Mouse (Mus musculus): ENCODE measurements around the gene BC025920.
A peak's percentile ranks its signal among the peaks of the same experiment; 100 is the strongest.
"Not testable (repeated sequence)": the region's sequence is repeated elsewhere in the genome, so short reads cannot be mapped to it uniquely, and the experiment has no call there.

The BC025920 gene

DNA sequence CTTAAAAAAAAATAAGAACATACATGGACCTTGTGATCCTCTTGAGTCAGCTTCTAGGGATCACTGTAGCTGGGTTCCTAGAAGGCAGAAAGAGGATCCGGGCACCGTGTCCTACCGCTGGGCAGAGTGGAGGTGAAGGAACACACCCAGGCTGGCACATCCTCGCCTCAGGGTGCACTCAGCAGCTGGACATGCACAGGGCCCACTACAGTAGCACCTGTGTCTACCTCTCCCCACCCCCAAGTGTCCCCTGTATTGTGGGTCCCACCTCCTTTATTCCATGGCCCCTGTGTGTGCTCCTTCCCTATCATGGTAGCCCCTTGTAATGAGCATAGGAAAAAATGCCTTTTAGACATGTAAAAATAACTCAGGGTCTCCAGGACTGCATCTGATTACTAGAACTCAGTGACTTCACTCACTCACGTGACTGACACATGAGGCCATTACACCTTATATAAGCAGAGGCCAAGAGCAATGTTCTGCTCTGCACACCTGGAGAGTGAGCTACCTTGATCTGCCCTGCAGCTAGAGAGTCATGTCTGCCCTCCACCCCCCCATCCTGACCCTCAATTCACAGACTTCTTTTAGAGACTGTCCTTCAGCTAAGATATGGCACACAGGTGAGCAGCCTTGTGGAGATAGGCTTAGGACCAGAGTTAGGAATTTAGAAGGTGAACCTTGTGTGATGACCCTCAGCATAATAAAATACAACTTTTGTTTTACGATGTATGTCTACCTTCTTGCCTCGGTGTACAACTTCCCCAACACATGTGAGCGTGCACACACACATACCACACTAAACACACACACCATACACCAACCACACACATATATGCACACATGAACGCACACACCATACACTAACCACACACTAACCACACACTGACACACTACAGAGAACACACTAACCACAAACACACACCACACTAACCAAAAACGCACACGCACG, 1.8 kb upstream of the BC025920 start:
- DNase-seq (ENCODE audit: low spot score) = no peak

DNA sequence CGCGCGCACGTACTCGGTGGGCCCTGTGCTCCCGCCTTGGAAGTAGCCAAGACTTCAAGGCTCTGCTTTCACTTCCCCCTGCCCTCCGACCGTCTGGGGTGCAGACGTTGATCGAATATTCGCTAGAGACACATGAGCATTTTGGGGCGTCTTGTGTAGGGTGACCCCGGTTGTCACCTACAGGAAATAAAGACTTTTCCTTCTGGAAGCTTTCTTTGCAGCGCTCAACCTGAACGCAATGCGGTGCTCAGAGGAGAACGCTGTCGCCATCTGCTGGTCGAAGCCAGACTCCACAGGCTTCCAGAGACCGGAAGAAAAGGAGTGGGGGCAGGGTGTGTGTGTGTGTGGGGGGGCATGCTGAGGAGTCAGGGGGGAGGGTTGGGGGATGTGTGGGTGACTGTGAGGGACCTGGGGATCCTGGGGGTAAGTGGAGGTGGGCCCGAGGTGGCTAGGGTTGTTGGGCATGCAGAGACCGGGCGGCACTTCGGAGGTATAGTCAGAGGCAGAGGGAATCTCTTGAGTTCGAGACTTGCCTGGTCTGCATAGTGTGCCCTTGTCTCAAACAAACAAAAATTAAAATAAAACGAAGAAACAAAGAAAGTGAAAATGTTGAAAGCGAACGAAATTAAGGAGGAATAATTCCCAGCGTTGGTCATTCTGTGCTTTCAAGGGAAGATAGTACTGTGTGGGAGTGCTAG, 953 bp upstream of the BC025920 start:
- peak; percentile 85 for DNase-seq (ENCODE audit: low spot score)

DNA sequence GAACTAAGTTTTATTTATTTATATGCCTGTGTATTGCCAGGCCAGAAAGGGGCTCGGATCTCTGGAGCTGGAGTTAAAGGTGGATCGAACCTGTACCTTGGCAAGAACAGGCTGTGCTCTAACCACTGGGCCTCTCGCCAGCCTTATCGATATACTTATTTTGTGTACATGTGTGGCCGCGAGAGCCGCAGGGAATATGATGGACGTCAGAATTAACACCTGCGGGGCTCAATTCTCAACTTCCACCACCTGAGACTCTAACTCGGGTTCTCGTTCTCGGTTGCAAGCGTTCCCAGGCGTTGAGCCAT, 450 bp upstream of the BC025920 start:
- no peak for DNase-seq (ENCODE audit: low spot score)

DNA sequence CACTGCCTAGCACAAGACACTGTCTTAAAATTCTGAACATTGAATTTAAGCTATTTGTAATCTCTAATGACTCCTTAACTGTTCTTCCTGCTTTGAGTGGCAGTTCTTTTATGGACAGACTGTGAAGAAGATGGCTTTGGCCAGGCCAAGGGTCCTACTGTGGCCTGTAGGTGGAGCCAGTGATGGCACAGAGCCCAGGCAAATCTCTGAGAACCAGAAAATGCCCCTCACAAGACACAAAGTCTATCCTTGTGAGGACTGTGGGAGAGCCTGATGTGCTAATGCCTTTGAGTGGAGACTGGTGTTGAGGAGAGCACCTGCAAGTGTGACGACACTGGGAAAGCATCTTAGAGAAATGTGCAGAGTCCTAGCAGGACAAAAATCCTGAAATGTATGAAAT, 2.2 kb downstream of the BC025920 start:
- DNase-seq (ENCODE audit: low spot score) = no peak

DNA sequence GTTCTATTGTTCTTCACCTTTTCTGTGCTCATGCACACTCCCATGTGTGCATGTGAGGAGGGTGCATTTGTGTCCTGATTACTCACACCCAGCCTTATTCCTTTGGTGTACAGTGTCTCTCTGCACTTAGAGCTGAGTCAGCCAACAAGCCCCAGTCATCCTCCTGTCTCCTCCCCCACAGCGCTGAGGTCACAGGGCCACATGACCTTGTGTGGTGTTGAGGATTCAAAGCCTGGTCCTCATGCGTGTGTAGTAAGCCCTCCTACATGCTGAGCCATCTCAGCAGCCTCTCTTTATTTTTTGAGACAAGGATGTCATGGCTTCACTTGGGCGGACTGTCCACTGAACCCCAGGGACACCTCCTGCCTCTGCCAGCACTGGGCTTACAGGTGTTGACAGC, 6.7 kb downstream of the BC025920 start:
- no peak for DNase-seq (ENCODE audit: low spot score)

DNA sequence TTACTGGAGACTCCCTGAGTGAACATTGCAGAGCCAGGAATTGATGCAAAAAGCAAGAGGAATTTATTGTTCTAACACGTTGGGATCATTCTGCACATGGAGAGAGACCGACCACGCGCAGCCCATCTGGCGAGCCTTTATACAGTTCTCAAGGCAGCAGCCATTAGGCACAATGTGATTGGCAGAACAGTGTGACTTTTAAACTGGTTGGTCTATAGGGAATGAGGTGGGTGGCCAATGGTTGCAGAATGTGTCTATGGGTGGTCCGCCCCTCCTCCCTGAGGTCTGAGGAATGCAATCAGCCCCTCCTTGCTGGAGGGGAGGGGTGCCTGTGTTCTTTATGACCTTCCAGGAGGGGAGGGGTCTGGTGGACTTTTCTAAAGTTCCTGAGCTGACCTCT, 9.4 kb downstream of the BC025920 start:
- no peak for DNase-seq (ENCODE audit: low spot score)

DNA sequence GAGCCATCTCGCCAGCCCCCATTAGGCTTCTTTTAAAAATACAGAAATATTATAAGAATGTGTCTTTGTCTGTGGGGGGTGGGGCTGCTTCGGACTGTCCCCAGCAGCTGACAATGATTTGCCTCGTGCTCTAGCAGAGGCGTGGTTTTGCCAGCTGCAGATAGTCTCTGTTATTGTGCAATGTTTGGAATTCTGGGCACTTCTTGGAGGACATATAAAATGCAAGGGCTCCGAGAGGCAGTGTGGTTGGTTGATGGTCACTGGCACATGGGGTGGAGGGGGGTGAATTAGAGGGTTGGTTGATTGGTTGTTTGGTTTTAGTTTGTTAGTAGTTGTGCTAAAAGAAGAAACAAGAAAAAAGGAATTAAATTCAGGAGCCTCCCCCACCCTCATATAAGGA, 13.9 kb downstream of the BC025920 start:
- DNase-seq (ENCODE audit: low spot score) = no peak

DNA sequence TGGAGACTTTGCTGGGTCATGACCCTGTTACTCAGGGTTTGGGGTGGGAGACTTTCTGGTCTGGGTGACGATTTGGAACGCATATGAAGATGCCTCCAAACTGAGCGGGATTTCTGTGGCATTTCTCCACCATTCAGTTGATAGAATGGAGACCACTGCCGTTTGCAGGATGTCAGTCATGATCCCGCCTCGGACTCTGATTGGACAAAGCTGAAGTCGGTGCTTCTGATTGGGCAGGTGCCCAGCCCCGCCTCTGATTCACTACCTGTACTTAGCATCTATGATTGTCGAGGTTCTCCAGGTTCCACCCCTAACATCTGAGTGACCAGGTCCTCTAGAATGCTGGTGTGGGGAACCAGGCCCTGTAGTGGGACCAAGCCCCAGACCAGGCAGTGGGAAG, 14.7 kb downstream of the BC025920 start:
- no peak for DNase-seq (ENCODE audit: low spot score)

DNA sequence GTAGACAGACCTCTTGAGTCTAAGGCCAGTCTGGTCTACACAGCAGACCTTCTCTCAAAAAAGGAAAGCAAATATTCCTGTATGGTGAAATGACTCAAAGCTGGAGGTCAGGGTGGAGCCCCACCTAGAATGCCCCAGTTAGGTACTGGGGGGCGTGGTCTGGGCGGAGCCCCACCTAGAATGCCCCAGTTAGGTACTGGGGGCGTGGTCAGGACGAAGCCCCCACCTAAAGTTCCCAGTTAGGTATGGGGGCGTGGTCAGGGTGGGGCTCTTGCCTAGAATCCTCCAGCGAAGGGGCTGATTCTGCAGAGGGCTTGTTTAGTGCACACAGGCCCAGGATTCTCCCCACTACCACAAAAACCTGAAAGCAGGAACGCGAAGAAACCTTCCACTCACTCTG, 17.4 kb downstream of the BC025920 start:
- no peak for DNase-seq (ENCODE audit: low spot score)

DNA sequence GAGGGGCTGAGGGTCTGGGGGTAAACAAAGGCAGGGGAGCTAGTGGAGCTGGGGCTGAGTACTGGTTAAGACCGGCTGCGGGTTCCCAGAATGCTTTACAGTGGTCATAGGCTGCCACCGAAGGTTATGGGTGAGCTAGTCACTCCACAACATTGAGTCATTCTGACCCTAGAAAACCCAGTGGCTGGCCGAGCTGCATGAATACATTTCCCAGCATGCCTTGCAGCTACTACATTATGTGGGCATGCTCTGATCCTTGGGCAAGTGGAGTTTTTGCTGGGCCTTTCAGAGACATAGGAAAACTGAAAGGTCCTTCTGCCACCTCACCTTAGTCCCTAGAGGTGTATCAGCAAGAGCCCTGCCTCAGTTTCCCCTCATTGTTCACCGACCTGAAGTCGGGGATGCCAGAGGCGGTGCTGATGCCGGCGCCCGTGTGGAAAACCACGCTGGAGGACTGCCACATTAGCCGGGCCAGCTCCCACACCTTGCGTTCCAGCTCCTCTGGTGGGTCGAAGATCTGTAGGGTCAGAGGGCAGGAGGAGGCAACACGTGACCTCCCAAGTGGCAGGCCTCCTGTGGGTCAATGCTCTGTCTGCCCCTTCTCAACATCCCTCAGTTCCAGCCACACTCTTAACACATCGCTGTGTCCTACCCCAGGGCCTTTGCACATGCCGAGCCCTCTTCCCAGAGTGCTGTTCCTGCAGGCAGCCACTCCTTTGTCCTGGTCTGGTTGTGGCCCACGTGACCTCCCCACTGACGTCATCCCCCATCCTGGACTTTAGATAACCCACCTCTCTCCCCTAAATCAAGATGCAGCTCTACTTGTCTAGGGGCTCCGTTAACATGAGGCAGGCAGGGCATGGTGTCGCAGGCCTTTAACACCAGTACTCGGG, 20.3 kb downstream of the BC025920 start:
- no peak for DNase-seq (ENCODE audit: low spot score)

DNA sequence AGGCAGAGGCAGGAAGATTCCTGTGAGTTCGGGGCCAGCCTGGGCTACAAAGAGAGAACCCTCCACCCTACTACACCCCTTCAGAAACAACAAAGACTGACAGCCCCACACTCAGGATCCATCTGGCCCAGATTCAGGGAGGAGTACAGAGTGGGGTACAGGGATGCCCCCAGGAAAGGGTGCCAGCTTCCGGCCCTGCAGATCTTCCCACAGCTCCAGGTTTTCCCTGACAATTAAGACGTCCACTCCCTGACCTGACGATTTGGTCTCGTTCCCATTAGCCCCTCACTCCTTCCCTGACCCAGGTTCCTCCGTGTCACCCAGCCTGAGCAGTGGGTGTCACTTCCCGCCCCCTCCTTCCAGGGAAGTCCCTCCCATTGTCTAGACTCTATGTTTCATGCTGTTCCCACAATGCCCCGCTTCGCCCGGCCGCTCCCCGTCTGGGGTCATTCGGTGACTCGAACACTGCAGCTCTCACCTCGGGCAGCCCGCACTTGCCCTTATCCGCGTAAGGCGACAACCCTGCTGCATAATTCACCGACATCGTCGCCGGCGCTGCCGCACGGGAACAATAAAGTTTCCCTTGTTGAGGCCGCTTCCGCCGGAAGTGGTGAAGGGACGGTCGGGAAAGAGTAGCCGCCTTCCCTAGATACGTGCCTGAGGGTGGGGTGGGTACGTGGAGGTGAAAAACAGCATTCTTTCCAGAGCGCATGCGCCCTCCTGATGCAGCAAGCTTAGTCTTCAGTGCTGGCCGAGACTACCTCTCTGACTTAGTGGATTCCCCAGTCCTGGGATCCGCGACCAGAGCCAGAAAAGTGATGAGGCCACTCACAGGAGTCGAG, 21.1 kb downstream of the BC025920 start, which contains the start of gene Sirt6:
Gene Sirt6, minus strand, starts transcription at position 804 of the 842 bp plus-strand sequence.
- DNase-seq (ENCODE audit: low spot score) = peak; percentile 80

DNA sequence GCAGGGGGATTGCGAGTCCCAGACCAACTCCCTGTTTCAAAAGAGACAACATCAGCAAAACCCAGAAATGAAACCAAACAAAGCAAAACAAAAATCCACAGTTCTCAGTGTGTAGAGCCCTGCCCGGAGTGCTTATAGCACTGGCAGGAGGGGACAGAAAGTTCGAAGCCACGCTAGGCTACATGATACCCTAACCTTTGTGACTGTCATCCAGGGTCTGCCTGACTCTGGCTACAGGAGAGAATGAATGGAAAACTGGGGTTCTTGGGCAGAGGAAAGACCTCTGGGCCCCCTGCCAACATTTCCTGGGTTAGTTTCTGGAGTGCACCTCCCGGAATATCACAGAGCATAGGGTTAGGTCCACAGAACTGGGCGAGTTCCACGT, 21.8 kb downstream of the BC025920 start:
- no peak for DNase-seq (ENCODE audit: low spot score)

DNA sequence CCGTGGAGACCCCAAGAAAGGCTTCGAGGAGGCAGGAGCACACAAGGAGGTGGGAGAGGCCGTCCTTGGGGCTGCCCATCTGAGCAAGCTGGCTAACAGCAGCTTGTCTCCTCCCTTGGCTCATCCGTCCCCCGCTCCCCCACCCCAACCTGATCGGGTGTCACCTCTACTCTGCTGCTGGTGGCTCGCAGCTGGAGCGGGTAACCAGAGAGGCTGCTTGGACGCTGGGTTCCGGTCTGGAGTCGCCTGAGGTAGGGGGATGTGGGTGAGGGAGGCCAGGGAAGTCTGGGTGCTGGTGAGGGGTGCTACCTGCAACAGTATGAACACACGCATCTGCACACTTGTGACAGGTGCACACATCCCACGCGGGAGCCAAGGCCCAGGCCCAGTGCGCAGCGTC, 22.3 kb downstream of the BC025920 start, which contains the start of gene Ankrd24:
Gene Ankrd24, plus strand, starts transcription at position 151 of the 400 bp plus-strand sequence.
- no peak for DNase-seq (ENCODE audit: low spot score)

DNA sequence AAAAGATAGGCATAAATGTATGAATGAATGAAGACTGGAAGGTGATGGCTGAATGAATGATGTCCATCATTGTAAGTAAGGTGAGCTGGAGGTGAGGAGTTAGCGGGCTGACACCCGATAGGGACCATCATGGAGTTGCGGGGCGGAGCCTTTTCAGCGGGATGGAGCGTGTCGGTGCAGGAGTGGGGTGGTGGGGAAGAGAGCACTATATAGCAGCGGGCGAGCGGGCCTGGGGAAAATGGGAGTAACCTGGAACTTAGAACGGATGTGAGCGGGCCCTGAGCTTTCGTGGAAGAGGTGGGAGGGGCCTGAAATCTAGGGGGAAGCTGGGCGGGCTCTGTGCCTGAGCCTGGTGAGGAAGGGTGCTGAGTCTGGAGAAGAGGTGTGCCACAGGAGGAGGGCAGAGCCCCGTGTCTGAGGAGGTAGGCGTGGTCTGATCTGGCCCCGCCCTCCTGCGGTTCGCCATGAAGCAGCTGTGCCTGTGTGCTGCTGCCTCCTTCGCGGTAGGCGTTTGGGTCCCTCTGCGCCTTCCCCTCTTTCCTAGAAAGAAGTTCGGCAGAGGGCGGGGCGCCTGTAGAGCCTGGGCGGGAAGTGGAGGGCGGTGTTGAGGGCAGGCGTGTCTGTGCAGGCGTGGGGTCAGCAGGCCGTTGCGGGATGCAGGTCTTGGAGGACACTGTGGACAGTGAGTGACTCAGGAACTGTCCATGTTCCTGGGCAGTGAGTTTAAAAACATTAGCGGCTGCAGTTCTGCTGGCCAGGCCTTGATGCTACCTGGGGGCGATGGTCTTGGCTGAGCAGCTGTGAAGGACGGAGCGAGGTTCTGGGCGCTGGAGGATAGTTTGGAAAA, 27.4 kb downstream of the BC025920 start:
- DNase-seq (ENCODE audit: low spot score) = peak; percentile 82

DNA sequence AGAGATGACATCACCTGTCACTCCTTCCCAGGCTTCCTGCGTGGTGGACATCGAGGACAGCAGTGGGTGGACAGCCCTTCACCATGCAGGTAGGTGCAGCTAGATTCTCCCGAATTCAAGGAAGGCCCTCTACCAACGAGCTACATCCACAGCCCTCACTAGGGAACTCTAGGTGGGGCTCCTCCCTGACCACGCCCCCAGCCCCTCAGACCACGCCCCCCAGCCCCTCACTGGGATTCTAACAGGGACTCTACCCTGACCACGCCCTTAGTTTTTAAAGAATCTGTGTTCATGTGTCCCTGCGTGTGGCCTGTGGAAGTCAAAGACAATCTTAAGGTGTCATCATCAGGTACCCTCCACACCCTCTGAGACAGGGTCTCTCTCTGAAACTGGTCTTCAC, 30.3 kb downstream of the BC025920 start:
- no peak for DNase-seq (ENCODE audit: low spot score)

DNA sequence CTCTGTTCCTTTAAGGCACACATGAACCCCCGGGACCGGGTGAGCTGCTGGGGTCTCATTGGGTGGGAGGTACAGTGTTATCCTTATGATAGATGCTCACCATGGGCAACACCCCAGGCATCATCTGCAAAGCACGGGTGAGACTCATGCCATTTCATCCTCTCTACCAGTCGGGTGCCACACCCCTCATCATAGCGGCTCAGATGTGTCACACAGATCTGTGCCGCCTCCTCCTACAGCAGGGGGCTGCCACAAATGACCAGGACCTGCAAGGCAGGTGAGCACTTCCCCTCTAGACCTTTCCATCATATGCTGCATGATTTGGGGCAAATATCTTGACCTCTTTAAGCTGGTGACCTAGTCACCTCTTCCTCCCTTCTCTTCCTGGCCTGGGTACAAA, 32.0 kb downstream of the BC025920 start:
- DNase-seq (ENCODE audit: low spot score) = no peak

DNA sequence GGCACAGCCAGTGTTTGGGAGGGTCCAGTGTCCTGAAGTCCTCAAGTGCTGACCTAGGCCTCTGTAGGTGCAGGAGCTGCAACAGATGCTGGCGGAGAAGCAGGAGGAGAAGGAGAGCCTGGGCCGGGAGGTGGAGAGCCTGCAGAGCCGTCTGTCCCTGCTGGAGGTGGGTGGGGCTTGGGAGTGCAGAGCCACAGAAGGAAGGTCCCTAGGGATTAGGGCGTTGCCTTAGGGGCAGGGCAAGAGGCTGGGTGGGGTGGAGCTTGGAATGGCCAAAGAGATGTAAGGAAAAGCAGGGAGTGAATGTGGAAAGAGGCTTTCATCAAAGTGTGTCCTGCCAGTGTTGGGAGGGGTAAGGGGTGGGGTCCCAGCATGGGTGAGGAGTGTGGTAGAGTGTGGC, 34.8 kb downstream of the BC025920 start:
- DNase-seq (ENCODE audit: low spot score) = not testable (repeated sequence)

DNA sequence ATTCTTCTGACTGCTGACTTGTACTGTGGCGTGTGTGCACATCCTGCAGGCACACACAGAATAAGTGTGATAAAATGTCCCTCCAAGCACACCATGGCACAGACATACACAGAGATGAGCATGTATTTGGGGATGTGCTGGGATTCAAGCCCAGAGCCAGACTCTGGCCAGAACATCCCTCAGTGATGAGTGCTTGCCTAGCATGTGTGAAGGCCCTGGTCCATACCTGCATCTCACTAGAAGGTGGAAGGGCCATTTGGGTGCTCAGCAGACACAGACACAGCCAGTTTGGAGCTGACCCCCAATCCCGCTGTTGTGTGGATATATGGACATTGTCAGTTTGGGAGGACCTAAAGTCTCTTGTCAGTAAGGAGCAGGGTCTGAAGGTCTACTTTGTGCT, 35.5 kb downstream of the BC025920 start:
- DNase-seq (ENCODE audit: low spot score) = no peak

DNA sequence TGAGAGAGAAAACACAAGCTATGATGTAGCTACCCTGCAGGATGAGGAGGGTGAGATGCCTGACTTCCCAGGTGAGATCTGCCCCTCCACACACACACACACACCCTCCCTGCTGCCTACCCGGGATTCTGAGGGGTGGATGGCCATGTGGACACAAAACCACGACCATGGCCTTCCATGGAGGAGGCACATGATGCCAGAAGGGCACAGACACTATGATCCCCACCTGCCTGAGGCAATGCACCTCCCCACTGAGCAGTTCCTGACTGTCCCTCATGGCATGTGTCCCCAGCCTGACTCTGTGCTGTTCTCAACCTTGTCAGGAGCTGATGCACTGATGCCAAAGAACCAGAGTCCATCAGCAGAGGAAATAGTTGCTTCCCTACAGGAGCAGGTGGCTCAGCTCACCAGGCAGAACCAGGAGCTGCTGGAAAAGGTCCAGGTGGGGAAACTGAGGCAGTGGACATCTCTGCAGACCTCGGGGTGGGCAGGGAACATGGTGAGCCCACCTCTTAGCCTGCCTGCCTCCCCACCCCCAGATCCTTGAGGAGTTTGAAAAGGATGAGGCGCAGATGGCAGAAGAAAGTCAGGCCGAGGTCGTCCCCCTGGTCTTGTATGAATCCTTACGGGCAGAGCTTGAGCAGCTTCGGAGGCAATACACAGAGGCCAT, 36.0 kb downstream of the BC025920 start:
- DNase-seq (ENCODE audit: low spot score) = no peak

Data from ovary, postnatal 14 days (tissue).